Mouse (Mus musculus) embryonic facial prominence, embryonic 14.5 days (tissue): ENCODE measurements around the gene Gm43191. TPM values are rescaled to one million over a fixed set of nuclear protein-coding genes. Genes with fewer than 3 reads are reported as not detected.
"Not testable (repeated sequence)": the region's sequence is repeated elsewhere in the genome, so short reads cannot be mapped to it uniquely, and the experiment has no call there.

Source experiments
- ATAC-seq: fragments of 200-750 bp; cut with Nextera tagmentation; 2 replicates; pipeline ENCODE4 v1.8.0; 2017; ENCODE audit warnings: low read depth, moderate number of reproducible peaks, moderate TSS enrichment
- DNase-seq: peaks from one replicate; pipeline ENCODE4 v3.0.0-alpha.2; 2015; ENCODE audit warnings: low spot score
- H3K27ac ChIP-seq: fragments of 300-500 bp; sonication (generic); replicated peaks from 2 replicates; pipeline ENCODE4 v1.5.1; 2014; ENCODE audit warnings: low read depth, mild to moderate bottlenecking, low read length, moderate library complexity
- H3K27me3 ChIP-seq: fragments of 300-500 bp; sonication (generic); replicated peaks from 2 replicates; pipeline ENCODE4 v1.6.1; 2014; ENCODE audit warnings: low read length; ENCODE audit not compliant: control insufficient read depth, insufficient read depth
- H3K36me3 ChIP-seq: fragments of 300-500 bp; sonication (generic); 2 replicates; pipeline ENCODE4 v1.6.1; 2014; ENCODE audit warnings: low read length, mixed read lengths; ENCODE audit not compliant: control insufficient read depth, insufficient read depth
- H3K4me1 ChIP-seq: fragments of 300-500 bp; sonication (generic); 2 replicates; pipeline ENCODE4 v1.6.1; 2014; ENCODE audit warnings: antibody characterized with exemption, low read length; ENCODE audit not compliant: control insufficient read depth, insufficient read depth
- H3K4me2 ChIP-seq: fragments of 300-500 bp; sonication (generic); 2 replicates; pipeline ENCODE4 v1.6.1; 2014; ENCODE audit warnings: low read depth, mild to moderate bottlenecking, low read length, moderate library complexity, mixed read lengths
- H3K4me3 ChIP-seq: fragments of 300-500 bp; sonication (generic); 2 replicates; pipeline ENCODE4 v1.5.1; 2014; ENCODE audit warnings: low read depth, mild to moderate bottlenecking, low read length
- H3K9ac ChIP-seq: fragments of 300-500 bp; sonication (generic); 2 replicates; pipeline ENCODE4 v1.6.1; 2014; ENCODE audit warnings: low read depth, mild to moderate bottlenecking, low read length, moderate library complexity, mixed read lengths
- H3K9me3 ChIP-seq: fragments of 300-500 bp; sonication (generic); 2 replicates; pipeline ENCODE4 v1.6.1; 2016; ENCODE audit warnings: low read length; ENCODE audit not compliant: control insufficient read depth
- WGBS: fragments of 180-500 bp; shearing (Covaris S2); extraction: QIAGEN DNeasy Blood & Tissue Kit; methylation state at CpG from one replicate; pipeline ENCODE4 v1.1.7; 2014; 5-methylcytosine and 5-hydroxymethylcytosine counted together
- polyA plus RNA-seq: library from polyadenylated mRNA; unstranded; fragments of >200 nt; fragmentation: Nextera tagmentation; extraction: Ambion mirVana; gene quantifications from 2 replicates; pipeline ENCODE4 v1.2.1, GENCODE M21; 2014

Gm43191 gene
- polyA plus RNA-seq, 1 experiment from 2014 or later, result not detected

DNA sequence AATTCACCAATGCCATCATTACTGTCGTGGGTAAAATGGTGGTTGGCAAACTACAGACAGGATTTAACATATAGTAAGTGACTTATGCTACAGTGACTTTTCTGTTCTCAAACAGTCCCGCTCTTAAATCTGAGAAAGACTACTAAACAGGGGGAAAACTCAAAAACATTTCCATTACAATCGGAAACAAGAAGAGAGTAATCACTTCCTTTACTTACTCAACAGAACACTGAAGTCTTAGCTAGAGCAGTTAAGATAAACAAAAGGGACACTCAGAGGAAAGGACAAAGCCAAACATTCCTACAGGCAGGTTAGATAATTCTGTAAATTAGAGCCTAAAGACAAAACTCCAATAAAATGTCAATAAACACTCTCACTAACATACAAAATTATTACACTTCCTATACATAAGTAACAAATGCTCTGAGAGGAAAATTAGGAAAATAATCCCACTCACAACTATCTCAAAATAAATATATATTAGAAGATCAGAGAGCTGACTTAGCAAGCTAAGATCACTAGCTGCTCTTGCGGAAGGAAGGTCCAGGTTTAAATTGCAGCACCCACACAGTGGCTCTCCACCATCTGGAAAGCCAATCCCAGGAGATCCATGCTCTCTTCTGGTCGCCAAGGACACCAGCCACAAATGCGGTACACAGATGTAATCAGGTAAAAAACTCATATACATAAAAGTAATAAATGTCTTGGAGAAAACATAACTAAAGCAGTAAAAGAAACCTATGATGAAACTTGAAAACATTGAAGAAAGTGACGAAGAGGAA, 24.7 kb downstream of the Gm43191 start:
- no peaks in the 10 kb centered on the region for H3K27me3 ChIP-seq
- no peak overlapping the region for H3K9ac ChIP-seq
- no peak overlapping the region for H3K4me3 ChIP-seq
- H3K9me3 ChIP-seq, result no peaks in the 10 kb centered on the region
- ATAC-seq (no peak), DNase-seq (no peak)
- WGBS, result 77% methylated on average over 7 of the region's 7 CpGs
- H3K4me1 ChIP-seq, result peaks cover 34% of the 10 kb centered on the region
- H3K36me3 ChIP-seq, result no peaks in the 10 kb centered on the region
- no peak overlapping the region for H3K27ac ChIP-seq
- H3K4me2 ChIP-seq, result no peak overlapping the region

DNA sequence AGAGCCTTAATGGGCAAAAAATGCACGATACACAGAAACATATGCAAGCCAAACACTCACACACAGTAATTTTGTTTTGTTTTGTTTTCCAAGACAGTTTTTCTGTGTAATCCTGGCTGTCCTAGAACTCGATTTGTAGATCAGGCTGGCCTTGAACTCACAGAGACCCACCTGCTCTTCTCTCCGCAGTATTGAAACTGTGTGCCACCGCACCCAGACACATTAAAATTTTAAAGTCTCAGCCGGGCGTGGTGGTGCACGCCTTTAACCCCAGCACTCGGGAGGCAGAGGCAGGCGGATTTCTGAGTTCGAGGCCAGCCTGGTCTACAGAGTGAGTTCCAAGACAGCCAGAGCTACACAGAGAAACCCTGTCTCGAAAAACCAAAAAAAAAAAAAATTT, 27.0 kb downstream of the Gm43191 start:
- H3K9ac ChIP-seq, ATAC-seq: not testable (repeated sequence)

DNA sequence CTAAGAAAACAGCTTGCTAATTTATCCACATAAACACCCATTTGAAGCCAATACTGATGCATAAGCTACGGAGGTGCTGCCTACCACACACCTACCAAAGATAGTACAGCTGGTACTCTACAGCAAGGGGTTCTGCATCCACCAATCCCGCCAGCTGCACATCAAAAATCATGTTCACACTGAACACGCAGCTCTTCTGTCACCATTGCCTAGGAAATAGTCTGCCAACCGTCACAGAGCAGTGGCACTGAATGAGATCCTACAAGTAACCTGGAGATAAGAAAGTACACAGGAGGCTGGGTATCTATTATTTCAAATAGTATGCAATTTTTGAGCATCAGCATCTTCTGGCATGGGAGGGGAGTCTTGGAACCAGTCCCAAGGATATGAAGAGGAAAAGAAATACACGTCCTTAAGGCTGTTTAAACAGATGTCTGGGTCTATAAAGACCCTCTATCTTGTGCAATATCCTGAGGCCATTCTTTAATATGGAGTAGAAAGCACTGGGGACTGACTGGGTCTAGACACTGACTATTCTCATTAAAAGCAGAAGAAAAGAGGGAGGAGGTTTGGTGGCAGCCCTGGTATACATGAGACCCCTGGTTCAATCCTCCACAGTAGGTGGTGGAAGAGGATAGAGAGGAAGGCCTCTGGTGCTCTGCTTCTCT, 27.6 kb downstream of the Gm43191 start:
- WGBS, result 75% methylated on average over 5 of the region's 5 CpGs

More for the DNA sequence above, 27.0 kb downstream of the Gm43191 start:
- Histone ChIP-seq H3K4me1 (peaks cover 16% of the 10 kb centered on the region), H3K36me3 (peaks cover 16% of the 10 kb centered on the region; the same call in 1 of the 2 replicates)
- not testable (repeated sequence) for H3K9me3 ChIP-seq, DNase-seq, H3K4me3 ChIP-seq, H3K4me2 ChIP-seq, H3K27me3 ChIP-seq, H3K27ac ChIP-seq
- WGBS, result 92% methylated on average over 11 of the region's 11 CpGs

DNA sequence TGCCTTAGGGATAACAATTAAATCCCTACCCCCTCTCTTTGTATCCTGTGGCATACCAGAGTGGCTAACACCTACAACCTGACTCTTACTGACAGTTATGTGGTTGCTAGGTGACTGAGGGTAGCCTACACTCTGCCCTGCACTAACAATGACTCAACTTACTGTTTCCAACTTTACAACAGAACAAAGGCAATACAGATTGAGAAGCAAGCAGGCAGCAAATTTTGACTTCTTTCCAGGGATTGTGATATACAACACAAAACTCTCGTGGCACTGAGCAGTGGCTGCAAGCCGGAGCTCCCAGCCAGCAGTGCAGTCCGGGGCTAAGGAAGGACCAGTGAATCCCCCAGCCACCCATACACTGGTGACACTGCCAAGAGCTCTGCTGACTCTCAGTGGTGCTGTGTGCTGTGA, 29.0 kb downstream of the Gm43191 start:
- Histone ChIP-seq H3K27me3 (no peaks in the 10 kb centered on the region), H3K36me3 (peaks cover 33% of the 10 kb centered on the region), H3K9ac (no peak overlapping the region), H3K4me3 (no peak overlapping the region), H3K9me3 (no peaks in the 10 kb centered on the region), H3K4me2 (no peak overlapping the region), H3K27ac (no peak overlapping the region), H3K4me1 (peaks cover 3% of the 10 kb centered on the region; the same call in 1 of the 2 replicates)
- 57% methylated on average over 3 of the region's 3 CpGs for WGBS
- DNase-seq, result peak; percentile 9
- no peak for ATAC-seq

More for the DNA sequence above, 27.6 kb downstream of the Gm43191 start:
- DNase-seq (no peak), ATAC-seq (no peak)
- H3K4me2 ChIP-seq, result no peak overlapping the region
- no peak overlapping the region for H3K4me3 ChIP-seq
- no peak overlapping the region for H3K9ac ChIP-seq
- no peaks in the 10 kb centered on the region for H3K9me3 ChIP-seq
- H3K27ac ChIP-seq, result no peak overlapping the region
- peaks cover 12% of the 10 kb centered on the region; the same call in 1 of the 2 replicates for H3K4me1 ChIP-seq
- H3K27me3 ChIP-seq, result no peaks in the 10 kb centered on the region
- H3K36me3 ChIP-seq, result peaks cover 22% of the 10 kb centered on the region

DNA sequence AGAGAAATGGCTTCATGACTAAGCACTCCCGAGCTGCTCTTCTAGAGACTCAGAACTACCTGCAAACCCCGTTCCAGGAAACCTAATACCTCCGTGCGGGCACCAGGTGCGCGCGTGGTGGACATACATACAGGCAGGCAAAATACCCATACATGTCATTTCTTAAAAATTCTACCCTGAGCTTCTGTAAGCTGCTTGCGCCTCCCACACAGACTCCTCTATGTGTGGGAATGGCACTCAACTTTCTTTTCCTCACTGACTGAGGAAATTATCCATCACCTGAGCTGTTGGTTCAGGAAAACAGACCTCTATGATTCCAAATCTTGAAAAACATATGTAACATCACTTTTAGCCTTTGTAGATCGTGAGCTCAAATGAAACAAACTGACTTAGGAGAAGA, 30.4 kb downstream of the Gm43191 start:
- 93% methylated on average over 9 of the region's 9 CpGs for WGBS
- Histone ChIP-seq H3K4me1 (no peaks in the 10 kb centered on the region), H3K9me3 (no peaks in the 10 kb centered on the region), H3K36me3 (peaks cover 46% of the 10 kb centered on the region), H3K27me3 (no peaks in the 10 kb centered on the region), H3K4me2 (no peak overlapping the region), H3K9ac (no peak overlapping the region), H3K4me3 (no peak overlapping the region), H3K27ac (no peak overlapping the region)
- no peak for ATAC-seq
- DNase-seq, result no peak

DNA sequence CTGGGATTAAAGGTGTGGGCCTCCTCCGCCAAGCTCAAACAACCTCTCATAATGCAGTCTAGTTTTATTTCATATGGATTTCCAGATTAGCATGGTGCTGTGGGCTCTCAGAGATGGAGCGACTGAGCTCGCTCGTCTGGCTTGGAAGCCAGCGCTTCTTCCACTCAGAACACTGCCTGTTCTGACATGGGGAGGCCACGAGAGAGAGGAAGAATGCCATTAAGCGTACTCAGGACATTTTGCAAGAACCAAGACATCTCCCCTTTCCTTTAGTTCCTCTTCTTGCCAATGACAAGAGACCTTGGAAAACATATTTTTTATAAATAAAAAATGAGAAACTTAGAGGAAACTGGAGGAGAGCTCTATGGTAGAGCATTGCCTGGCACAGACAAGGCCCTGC, 32.3 kb downstream of the Gm43191 start:
- no peak overlapping the region for H3K4me2 ChIP-seq
- no peak overlapping the region for H3K9ac ChIP-seq
- 91% methylated on average over 7 of the region's 7 CpGs for WGBS
- ATAC-seq (no peak), DNase-seq (no peak)
- no peaks in the 10 kb centered on the region for H3K4me1 ChIP-seq
- no peaks in the 10 kb centered on the region for H3K9me3 ChIP-seq
- no peak overlapping the region for H3K27ac ChIP-seq
- H3K36me3 ChIP-seq, result peaks cover 63% of the 10 kb centered on the region
- no peaks in the 10 kb centered on the region for H3K27me3 ChIP-seq
- H3K4me3 ChIP-seq, result no peak overlapping the region

DNA sequence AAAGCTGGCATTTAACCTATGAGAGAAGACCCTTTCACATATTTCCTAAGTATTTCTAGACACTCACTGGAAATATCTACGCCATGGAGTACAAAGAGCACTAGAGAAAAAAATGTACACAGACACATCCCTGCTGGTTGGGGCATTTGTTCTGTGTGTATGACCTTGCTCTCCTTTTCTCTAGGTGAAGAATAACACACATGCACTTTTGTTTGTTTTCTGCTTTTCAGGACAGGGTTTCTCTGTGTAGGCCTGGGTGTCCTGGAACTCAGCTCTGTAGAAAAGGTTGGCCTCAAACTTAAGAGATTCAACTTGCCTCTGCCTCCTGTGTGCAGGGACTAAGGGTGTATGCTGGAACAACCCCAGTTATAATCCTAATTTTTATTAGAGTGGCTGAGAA, 34.7 kb downstream of the Gm43191 start:
- Histone ChIP-seq H3K4me2 (no peak overlapping the region), H3K36me3 (peaks cover 87% of the 10 kb centered on the region), H3K27me3 (no peaks in the 10 kb centered on the region), H3K9me3 (no peaks in the 10 kb centered on the region), H3K4me1 (no peaks in the 10 kb centered on the region), H3K27ac (no peak overlapping the region), H3K9ac (no peak overlapping the region), H3K4me3 (no peak overlapping the region)
- WGBS, result 90% methylated on average over 1 of the region's 1 CpGs
- no peak for DNase-seq
- ATAC-seq, result no peak

DNA sequence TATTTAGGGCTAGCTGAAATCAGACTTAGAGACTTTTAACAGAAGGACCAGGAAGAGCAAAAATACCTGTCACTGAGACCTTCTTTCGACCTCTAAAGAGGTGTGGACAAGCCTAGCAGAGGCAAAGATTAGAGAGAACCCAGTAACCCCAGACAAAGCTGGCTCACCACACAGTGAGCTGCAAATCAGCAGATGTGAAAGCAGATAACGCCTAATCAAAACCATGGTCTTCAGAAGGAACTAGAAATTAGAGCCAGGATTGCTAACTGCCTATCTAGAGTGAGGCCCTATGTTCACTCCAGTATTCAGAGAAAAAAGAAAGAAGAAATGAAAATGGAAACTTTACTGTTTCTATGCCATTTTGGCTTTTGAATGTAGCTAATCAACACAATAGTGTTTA, 38.7 kb downstream of the Gm43191 start:
- H3K4me3 ChIP-seq, result no peak overlapping the region
- H3K27ac ChIP-seq, result no peak overlapping the region
- DNase-seq, result no peak
- no peak overlapping the region for H3K4me2 ChIP-seq
- H3K27me3 ChIP-seq, result no peaks in the 10 kb centered on the region
- H3K36me3 ChIP-seq, result peaks cover 94% of the 10 kb centered on the region
- no peaks in the 10 kb centered on the region for H3K9me3 ChIP-seq
- no peaks in the 10 kb centered on the region for H3K4me1 ChIP-seq
- WGBS, result 88% methylated on average over 2 of the region's 2 CpGs
- H3K9ac ChIP-seq, result no peak overlapping the region
- ATAC-seq, result no peak
